Mouse (Mus musculus) hindbrain, embryonic 13.5 days (tissue): ENCODE data around the gene Zfp385c. TPM values are rescaled to one million over a fixed set of nuclear protein-coding genes. Genes with fewer than 3 reads are reported as not detected.
A peak's percentile ranks its signal among the peaks of the same experiment; 100 is the strongest.

Experiments used
- ATAC-seq: fragments of 200-750 bp; cut with Nextera tagmentation; 2 replicates; pipeline ENCODE4 v1.8.0; 2017; ENCODE audit warnings: moderate TSS enrichment; ENCODE audit not compliant: low FRiP score
- H3K27ac ChIP-seq: fragments of 300-500 bp; sonication (generic); 2 replicates; pipeline ENCODE4 v1.5.1; 2015; ENCODE audit warnings: inconsistent platforms, mild to moderate bottlenecking, moderate library complexity
- H3K27me3 ChIP-seq: fragments of 300-500 bp; sonication (generic); 2 replicates; pipeline ENCODE4 v1.6.1; 2015; ENCODE audit warnings: mild to moderate bottlenecking, inconsistent platforms
- H3K36me3 ChIP-seq: fragments of 300-500 bp; sonication (generic); 2 replicates; pipeline ENCODE4 v1.6.1; 2015; ENCODE audit warnings: mild to moderate bottlenecking, inconsistent platforms
- H3K4me1 ChIP-seq: fragments of 300-500 bp; sonication (generic); replicated peaks from 2 replicates; pipeline ENCODE4 v1.6.1; 2015; ENCODE audit warnings: inconsistent platforms
- H3K4me2 ChIP-seq: fragments of 300-500 bp; sonication (generic); 2 replicates; pipeline ENCODE4 v1.6.1; 2015; ENCODE audit warnings: inconsistent platforms, mild to moderate bottlenecking, moderate library complexity
- H3K4me3 ChIP-seq: fragments of 300-500 bp; sonication (generic); 2 replicates; pipeline ENCODE4 v1.5.1; 2015; ENCODE audit warnings: mild to moderate bottlenecking, inconsistent platforms
- H3K9ac ChIP-seq: fragments of 300-500 bp; sonication (generic); 2 replicates; pipeline ENCODE4 v1.6.1; 2015; ENCODE audit warnings: mild to moderate bottlenecking, inconsistent platforms
- H3K9me3 ChIP-seq: fragments of 300-500 bp; sonication (generic); 2 replicates; pipeline ENCODE4 v1.6.1; 2016; ENCODE audit warnings: inconsistent platforms
- WGBS: fragments of 180-500 bp; shearing (Covaris S2); methylation state at CpG from one replicate; pipeline ENCODE4 v1.1.7; 2015; 5-methylcytosine and 5-hydroxymethylcytosine counted together
- polyA plus RNA-seq: library from polyadenylated mRNA; unstranded; fragments of >200 nt; fragmentation: Nextera tagmentation; extraction: Ambion mirVana; gene quantifications from 2 replicates; pipeline ENCODE4 v1.2.1, GENCODE M21; 2015

Gene Zfp385c
- 0.13 and 0.40 TPM in 2 replicates for polyA plus RNA-seq

- under 1% methylated on average over 23 of the region's 23 CpGs for WGBS
- Histone ChIP-seq H3K9me3 (no peaks in the 10 kb centered on the region), H3K4me3 (peak within 1 kb of the TSS; percentile 22), H3K4me2 (peak within 1 kb of the TSS; percentile 49), H3K4me1 (peaks cover 18% of the 10 kb centered on the region), H3K9ac (no peak within 1 kb of the TSS), H3K27me3 (peaks cover 41% of the 10 kb centered on the region), H3K27ac (no peak within 1 kb of the TSS), H3K36me3 (no peaks in the 10 kb centered on the region)
- ATAC-seq: no peak
Measured at GRCm38 (mm10) chr11:100692164-100692616, at the start of gene Zfp385c. Zfp385c (minus strand) TSS chr11:100692455.

GRCm38 (mm10) chr11:100741348-100741747 is 49.1 kb upstream of the Zfp385c start:
- no peak for ATAC-seq
- H3K27me3 ChIP-seq: peaks cover 4% of the 10 kb centered on the region; the same call in 1 of the 2 replicates
- H3K9me3 ChIP-seq: no peaks in the 10 kb centered on the region
- H3K4me3 ChIP-seq: no peak overlapping the region
- H3K9ac ChIP-seq: no peak overlapping the region
- peaks cover 39% of the 10 kb centered on the region for H3K36me3 ChIP-seq
- no peak overlapping the region for H3K4me2 ChIP-seq
- no peak overlapping the region for H3K27ac ChIP-seq
- H3K4me1 ChIP-seq: peaks cover 17% of the 10 kb centered on the region
- 78% methylated on average over 6 of the region's 6 CpGs for WGBS

- Histone ChIP-seq H3K9me3 (no peaks in the 10 kb centered on the region), H3K4me1 (peaks cover 26% of the 10 kb centered on the region)
- ATAC-seq: no peak
Measured at GRCm38 (mm10) chr11:100738749-100739148, 46.5 kb upstream of the Zfp385c start.

GRCm38 (mm10) chr11:100738066-100738604 is 45.9 kb upstream of the Zfp385c start, which contains the start of gene Rab5c:
Rab5c (minus strand) TSS chr11:100738215.
- Histone ChIP-seq H3K27me3 (peaks cover 4% of the 10 kb centered on the region; the same call in 1 of the 2 replicates), H3K9ac (peak within 1 kb of the TSS; percentile 97), H3K36me3 (peaks cover 23% of the 10 kb centered on the region), H3K27ac (peak within 1 kb of the TSS; percentile 80), H3K4me1 (peaks cover 26% of the 10 kb centered on the region), H3K9me3 (no peaks in the 10 kb centered on the region), H3K4me3 (peak within 1 kb of the TSS; percentile 79), H3K4me2 (peak within 1 kb of the TSS; percentile 77)
- WGBS: under 1% methylated on average over 39 of the region's 39 CpGs
- ATAC-seq: peak; percentile 99

More at GRCm38 (mm10) chr11:100738749-100739148, 46.5 kb upstream of the Zfp385c start:
- H3K4me2 ChIP-seq: peak overlapping the region; percentile 77
- peaks cover 4% of the 10 kb centered on the region; the same call in 1 of the 2 replicates for H3K27me3 ChIP-seq
- peak overlapping the region; percentile 79 for H3K4me3 ChIP-seq
- H3K9ac ChIP-seq: peak overlapping the region; percentile 74
- H3K36me3 ChIP-seq: peaks cover 23% of the 10 kb centered on the region
- peak overlapping the region; percentile 80 for H3K27ac ChIP-seq
- WGBS: 23% methylated on average over 5 of the region's 5 CpGs

- H3K27me3 ChIP-seq: peaks cover 4% of the 10 kb centered on the region; the same call in 1 of the 2 replicates
- peak overlapping the region; percentile 77 for H3K4me2 ChIP-seq
- peaks cover 26% of the 10 kb centered on the region for H3K4me1 ChIP-seq
- 4% methylated on average over 13 of the region's 13 CpGs for WGBS
- H3K36me3 ChIP-seq: peaks cover 24% of the 10 kb centered on the region
- H3K9ac ChIP-seq: peak overlapping the region; percentile 97
- ATAC-seq: no peak
- no peaks in the 10 kb centered on the region for H3K9me3 ChIP-seq
- peak overlapping the region; percentile 79 for H3K4me3 ChIP-seq
- no peak overlapping the region for H3K27ac ChIP-seq
Measured at GRCm38 (mm10) chr11:100737105-100737733, 45.0 kb upstream of the Zfp385c start.

- Histone ChIP-seq H3K27ac (no peak overlapping the region), H3K9me3 (no peaks in the 10 kb centered on the region), H3K36me3 (peaks cover 26% of the 10 kb centered on the region), H3K9ac (peak overlapping the region; percentile 97), H3K4me3 (peak overlapping the region; percentile 79), H3K27me3 (peaks cover 4% of the 10 kb centered on the region; the same call in 1 of the 2 replicates), H3K4me2 (peak overlapping the region; percentile 77), H3K4me1 (peaks cover 26% of the 10 kb centered on the region)
- 84% methylated on average over 4 of the region's 4 CpGs for WGBS
- ATAC-seq: no peak
Measured at GRCm38 (mm10) chr11:100736746-100737080, 44.5 kb upstream of the Zfp385c start.

GRCm38 (mm10) chr11:100735954-100736745 is 43.9 kb upstream of the Zfp385c start:
- H3K4me2 ChIP-seq: peak overlapping the region; percentile 77
- H3K9me3 ChIP-seq: no peaks in the 10 kb centered on the region
- ATAC-seq: no peak
- no peak overlapping the region for H3K27ac ChIP-seq
- H3K27me3 ChIP-seq: no peaks in the 10 kb centered on the region; the same call in 1 of the 2 replicates
- H3K9ac ChIP-seq: peak overlapping the region; percentile 31; the same call in 1 of the 2 replicates
- H3K36me3 ChIP-seq: peaks cover 21% of the 10 kb centered on the region
- 86% methylated on average over 14 of the region's 14 CpGs for WGBS
- H3K4me3 ChIP-seq: 0 out of 2 replicates have a peak overlapping the region, but pooled peaks have one; percentile 79
- peaks cover 26% of the 10 kb centered on the region for H3K4me1 ChIP-seq

GRCm38 (mm10) chr11:100735134-100735865 is 43.0 kb upstream of the Zfp385c start:
- no peak for ATAC-seq
- H3K27ac ChIP-seq: no peak overlapping the region
- no peak overlapping the region for H3K4me3 ChIP-seq
- H3K27me3 ChIP-seq: no peaks in the 10 kb centered on the region
- peak overlapping the region; percentile 15; the same call in 1 of the 2 replicates for H3K4me2 ChIP-seq
- no peak overlapping the region for H3K9ac ChIP-seq
- peaks cover 20% of the 10 kb centered on the region for H3K36me3 ChIP-seq
- H3K4me1 ChIP-seq: peaks cover 26% of the 10 kb centered on the region
- 89% methylated on average over 9 of the region's 9 CpGs for WGBS
- no peaks in the 10 kb centered on the region for H3K9me3 ChIP-seq

- no peak for ATAC-seq
- Histone ChIP-seq H3K4me3 (no peak overlapping the region), H3K27me3 (no peaks in the 10 kb centered on the region), H3K36me3 (peaks cover 32% of the 10 kb centered on the region), H3K9ac (no peak overlapping the region), H3K4me1 (peaks cover 2% of the 10 kb centered on the region), H3K4me2 (no peak overlapping the region), H3K27ac (no peak overlapping the region), H3K9me3 (no peaks in the 10 kb centered on the region)
- WGBS: 89% methylated on average over 6 of the region's 6 CpGs
Measured at GRCm38 (mm10) chr11:100730477-100731205, 38.4 kb upstream of the Zfp385c start.

- 94% methylated on average over 4 of the region's 4 CpGs for WGBS
- Histone ChIP-seq H3K4me2 (no peak overlapping the region), H3K27me3 (no peaks in the 10 kb centered on the region), H3K9me3 (no peaks in the 10 kb centered on the region), H3K9ac (no peak overlapping the region), H3K27ac (no peak overlapping the region), H3K4me3 (no peak overlapping the region), H3K36me3 (peaks cover 30% of the 10 kb centered on the region), H3K4me1 (no peaks in the 10 kb centered on the region)
- ATAC-seq: no peak
Measured at GRCm38 (mm10) chr11:100729976-100730375, 37.7 kb upstream of the Zfp385c start.

GRCm38 (mm10) chr11:100728601-100729000 is 36.3 kb upstream of the Zfp385c start:
- Histone ChIP-seq H3K4me1 (no peaks in the 10 kb centered on the region), H3K4me3 (no peak overlapping the region), H3K36me3 (peaks cover 30% of the 10 kb centered on the region), H3K9me3 (no peaks in the 10 kb centered on the region), H3K27me3 (no peaks in the 10 kb centered on the region), H3K27ac (no peak overlapping the region), H3K4me2 (no peak overlapping the region), H3K9ac (no peak overlapping the region)
- WGBS: 87% methylated on average over 6 of the region's 6 CpGs
- ATAC-seq: no peak
